Mouse (Mus musculus) G1E (cell line): Measurements from ENCODE around the gene Cldn5.

ENCODE experiments used
- CTCF ChIP-seq: IDR thresholded peaks from 2 replicates; pipeline ENCODE4 v1.5.1; 2012; ENCODE audit warnings: low read depth, low read length, inconsistent platforms, mixed read lengths
- GATA1 ChIP-seq: IDR thresholded peaks from 2 replicates; pipeline ENCODE4 v1.6.1; 2012; ENCODE audit warnings: borderline replicate concordance, low read length, inconsistent platforms, mixed read lengths
- POLR2AphosphoS5 ChIP-seq: IDR thresholded peaks from 2 replicates; pipeline ENCODE4 v1.6.1; 2012; ENCODE audit warnings: low read depth, low read length, inconsistent platforms; ENCODE audit not compliant: insufficient replicate concordance
- TAL1 ChIP-seq: conservative IDR thresholded peaks from 2 replicates; pipeline ENCODE4 v1.6.1; 2012; ENCODE audit warnings: low read depth, low read length, inconsistent platforms, mixed read lengths

- TF ChIP-seq CTCF, result no peak
- no peak for TF ChIP-seq TAL1
- TF ChIP-seq GATA1, result no peak
- no peak for TF ChIP-seq POLR2AphosphoS5
Measured at GRCm38 (mm10) chr16:18730640-18731039, 46.0 kb upstream of the Cldn5 start.
